Mouse (Mus musculus): ENCODE results near the gene Spaca4. TPM values are rescaled to one million over a fixed set of nuclear protein-coding genes. Genes with fewer than 3 reads are reported as not detected.

Spaca4 gene
- polyA plus RNA-seq, 1 experiment: not detected

GRCm38 (mm10) chr7:45741308-45741707, 15.7 kb upstream of the Spaca4 start:
- no peak for TF ChIP-seq GATA1 (IDR thresholded peaks at IDR 0.05; ENCODE audit: low read length)

- no peak for TF ChIP-seq GATA1 (IDR thresholded peaks at IDR 0.05; ENCODE audit: low read length)
These were observed 14.2 kb upstream of the Spaca4 start for GRCm38 (mm10) chr7:45739820-45740219.

- no peak for TF ChIP-seq GATA1 (IDR thresholded peaks at IDR 0.05; ENCODE audit: low read length)
These were observed 13.7 kb upstream of the Spaca4 start for GRCm38 (mm10) chr7:45739162-45739763.

- TF ChIP-seq GATA1 (IDR thresholded peaks at IDR 0.05; ENCODE audit: low read length): no peak
These were observed 7.9 kb upstream of the Spaca4 start for GRCm38 (mm10) chr7:45733477-45733876.

GRCm38 (mm10) chr7:45730727-45731431, 5.3 kb upstream of the Spaca4 start:
- no peak for TF ChIP-seq GATA1 (IDR thresholded peaks at IDR 0.05; ENCODE audit: low read length)

- TF ChIP-seq GATA1 (IDR thresholded peaks at IDR 0.05; ENCODE audit: low read length): no peak
These were observed 2.0 kb upstream of the Spaca4 start for GRCm38 (mm10) chr7:45727625-45728024.

- no peak for TF ChIP-seq GATA1 (IDR thresholded peaks at IDR 0.05; ENCODE audit: low read length)
These were observed 806 bp upstream of the Spaca4 start for GRCm38 (mm10) chr7:45726419-45726818.

GRCm38 (mm10) chr7:45725151-45725550, 462 bp downstream of the Spaca4 start:
- no peak for TF ChIP-seq GATA1 (IDR thresholded peaks at IDR 0.05; ENCODE audit: low read length)

GRCm38 (mm10) chr7:45723781-45724180, 1.8 kb downstream of the Spaca4 start:
- TF ChIP-seq GATA1 (IDR thresholded peaks at IDR 0.05; ENCODE audit: low read length): no peak

- no peak for TF ChIP-seq GATA1 (IDR thresholded peaks at IDR 0.05; ENCODE audit: low read length)
These were observed 2.3 kb downstream of the Spaca4 start for GRCm38 (mm10) chr7:45723301-45723700.

- TF ChIP-seq GATA1 (IDR thresholded peaks at IDR 0.05; ENCODE audit: low read length): no peak
These were observed 3.3 kb downstream of the Spaca4 start for GRCm38 (mm10) chr7:45722348-45722713.

GRCm38 (mm10) chr7:45721642-45722347, 3.8 kb downstream of the Spaca4 start:
- no peak for TF ChIP-seq GATA1 (IDR thresholded peaks at IDR 0.05; ENCODE audit: low read length)

GRCm38 (mm10) chr7:45721234-45721571, 4.4 kb downstream of the Spaca4 start:
- no peak for TF ChIP-seq GATA1 (IDR thresholded peaks at IDR 0.05; ENCODE audit: low read length)

GRCm38 (mm10) chr7:45720413-45721233, 5.0 kb downstream of the Spaca4 start, which contains the start of gene Fam83e:
Fam83e (plus strand) TSS chr7:45721212.
- no peak for TF ChIP-seq GATA1 (IDR thresholded peaks at IDR 0.05; ENCODE audit: low read length)

- no peak for TF ChIP-seq GATA1 (IDR thresholded peaks at IDR 0.05; ENCODE audit: low read length)
These were observed 5.7 kb downstream of the Spaca4 start for GRCm38 (mm10) chr7:45719738-45720412.
